Comparison of ENCODE assay signal across 8 mouse cellular contexts in the genomic region with DNA sequence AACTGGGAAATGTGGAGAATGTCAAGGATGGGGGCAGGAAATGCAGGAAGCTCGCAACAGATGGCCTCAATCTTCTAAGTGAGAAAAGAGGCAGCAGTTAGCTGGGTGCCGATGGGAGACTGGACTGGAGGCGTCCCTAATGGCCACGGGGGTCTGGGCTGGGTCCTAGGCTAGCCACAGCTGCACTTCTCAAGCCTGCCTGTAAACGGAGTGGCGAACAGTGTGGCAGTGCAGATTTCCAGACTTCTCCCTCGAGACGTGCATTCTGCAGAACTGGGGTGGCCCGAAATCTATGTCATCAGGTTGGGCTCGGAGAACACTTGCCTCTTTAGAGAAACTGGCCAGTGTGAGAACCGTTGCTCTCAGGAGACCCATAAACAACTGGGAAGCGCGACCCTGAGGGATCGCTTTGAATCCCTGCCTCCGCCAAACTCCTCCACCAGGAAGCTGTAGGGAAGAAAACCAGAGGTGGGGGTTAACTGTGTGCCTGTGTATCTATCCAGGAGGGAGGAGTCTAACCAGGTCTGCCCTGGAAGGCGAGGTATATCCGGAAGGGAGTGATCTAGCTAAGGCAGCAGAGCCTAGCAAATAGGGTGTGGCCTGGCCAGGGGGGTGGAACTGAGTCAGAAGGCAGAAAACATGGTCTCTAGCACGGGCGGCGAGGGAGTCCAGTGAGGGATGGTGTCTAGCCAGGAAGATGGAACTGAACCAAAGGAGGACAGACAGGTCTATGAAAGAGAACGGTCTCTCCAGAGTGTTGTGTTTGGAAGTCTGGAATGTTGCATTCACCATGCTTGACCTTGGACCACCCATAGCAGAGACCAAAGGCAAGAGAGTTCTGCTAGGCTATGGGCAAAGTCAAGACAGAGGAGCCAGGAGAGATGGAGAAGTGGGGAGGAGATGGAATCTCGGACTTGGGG.
A peak's percentile ranks its signal among the peaks of the same experiment; 100 is the strongest.
DNase-seq lines count a peak whose midpoint lies in the region; ATAC-seq and TF ChIP-seq lines count a peak whose summit lies in the region.

No protein-coding gene starts in this region.

- peak overlapping the region; percentile 55; the same call in 1 of the 2 replicates for H3K27ac ChIP-seq in embryonic facial prominence, embryonic 13.5 days
- peak overlapping the region; percentile 66 for H3K27ac ChIP-seq in heart, embryonic 12.5 days (ENCODE audit: poor library complexity, severe bottlenecking)
- H3K27ac ChIP-seq in kidney, embryonic 14.5 days (ENCODE audit: low read depth, low read length) = peak overlapping the region; percentile 85
- H3K27ac ChIP-seq in liver, embryonic 14.5 days = no peak overlapping the region
- peak overlapping the region; percentile 89 for H3K27ac ChIP-seq in stomach, embryonic 15.5 days

- intact Hi-C loops in left cerebral cortex, postnatal 14 days (cut with DNase I) = loop anchor here (5.0 kb wide), 3 partner anchors 490 to 585 kb away; partner anchors contain the start of genes Cage1 and Riok1

- no peak for TF ChIP-seq EP300 in liver, embryonic 14.5 days (IDR thresholded peaks at IDR 0.05; ENCODE audit: low read depth)

- ATAC-seq in embryonic facial prominence, embryonic 13.5 days (ENCODE audit: insufficient number of reproducible peaks, insufficient read depth, low FRiP score, low TSS enrichment, low read depth) = peak; percentile 75
- peak; percentile 73 for ATAC-seq in heart, embryonic 12.5 days (ENCODE audit: insufficient number of reproducible peaks, low FRiP score)
- ATAC-seq in kidney, embryonic 14.5 days (ENCODE audit: low FRiP score, low TSS enrichment) = peak; percentile 91
- peak; percentile 73 for ATAC-seq in liver, embryonic 14.5 days (ENCODE audit: insufficient read depth)
- ATAC-seq in stomach, embryonic 15.5 days (ENCODE audit: insufficient read depth, low FRiP score, low read depth) = peak; percentile 90

- H3K4me3 ChIP-seq in embryonic facial prominence, embryonic 13.5 days = peak overlapping the region; percentile 41
- H3K4me3 ChIP-seq in heart, embryonic 12.5 days = peak overlapping the region; percentile 39
- H3K4me3 ChIP-seq in kidney, embryonic 14.5 days (ENCODE audit: low read length) = peak overlapping the region; percentile 26
- H3K4me3 ChIP-seq in liver, embryonic 14.5 days (ENCODE audit: insufficient read depth in 1 of 2, low read depth in 2 of 2, low read length in 2 of 2) = peak overlapping the region; percentile 3 to 29
- no peak overlapping the region for H3K4me3 ChIP-seq in myocyte
- H3K4me3 ChIP-seq in stomach, embryonic 15.5 days (replicated peaks) = peak overlapping the region; percentile 36

- no peaks in the 10 kb centered on the region for H3K27me3 ChIP-seq in embryonic facial prominence, embryonic 13.5 days
- no peaks in the 10 kb centered on the region for H3K27me3 ChIP-seq in heart, embryonic 12.5 days (replicated peaks)
- H3K27me3 ChIP-seq in kidney, embryonic 14.5 days (ENCODE audit: control insufficient read depth, insufficient read depth, low read length) = no peaks in the 10 kb centered on the region
- H3K27me3 ChIP-seq in liver, embryonic 14.5 days (ENCODE audit: control insufficient read depth, insufficient read depth, low read length) = no peaks in the 10 kb centered on the region
- H3K27me3 ChIP-seq in myocyte (ENCODE audit: control insufficient read depth, insufficient read depth, insufficient read length) = no peaks in the 10 kb centered on the region
- H3K27me3 ChIP-seq in stomach, embryonic 15.5 days (replicated peaks) = no peaks in the 10 kb centered on the region

- H3K79me2 ChIP-seq in myocyte (ENCODE audit: control insufficient read depth, insufficient read depth) = no peaks in the 10 kb centered on the region

- TF ChIP-seq POLR2A in myocyte (IDR thresholded peaks at IDR 0.05; ENCODE audit: insufficient read length, low read depth) = no peak

- H3K36me3 ChIP-seq in embryonic facial prominence, embryonic 13.5 days = no peaks in the 10 kb centered on the region
- H3K36me3 ChIP-seq in heart, embryonic 12.5 days = no peaks in the 10 kb centered on the region
- no peaks in the 10 kb centered on the region for H3K36me3 ChIP-seq in kidney, embryonic 14.5 days (ENCODE audit: control insufficient read depth, insufficient read depth, low read length)
- H3K36me3 ChIP-seq in liver, embryonic 14.5 days (replicated peaks; ENCODE audit: control insufficient read depth, insufficient read depth, low read depth) = no peaks in the 10 kb centered on the region
- H3K36me3 ChIP-seq in myocyte (ENCODE audit: control insufficient read depth, insufficient read depth) = no peaks in the 10 kb centered on the region
- no peaks in the 10 kb centered on the region for H3K36me3 ChIP-seq in stomach, embryonic 15.5 days

- peaks cover 40% of the 10 kb centered on the region for H3K4me1 ChIP-seq in embryonic facial prominence, embryonic 13.5 days
- H3K4me1 ChIP-seq in heart, embryonic 12.5 days (replicated peaks) = peaks cover 57% of the 10 kb centered on the region
- peaks cover 45% of the 10 kb centered on the region for H3K4me1 ChIP-seq in kidney, embryonic 14.5 days (ENCODE audit: control insufficient read depth, insufficient read depth, low read length)
- peaks cover 0 to 37% of the 10 kb centered on the region in 2 experiments; a peak in 2 of 4 replicates for H3K4me1 ChIP-seq in liver, embryonic 14.5 days (replicated peaks; ENCODE audit: control insufficient read depth in 2 of 2, insufficient read depth in 2 of 2, low read length in 1 of 2)
- peaks cover 45% of the 10 kb centered on the region for H3K4me1 ChIP-seq in stomach, embryonic 15.5 days

- H3K9ac ChIP-seq in embryonic facial prominence, embryonic 13.5 days = peak overlapping the region; percentile 61
- H3K9ac ChIP-seq in heart, embryonic 12.5 days = peak overlapping the region; percentile 61
- H3K9ac ChIP-seq in kidney, embryonic 14.5 days (ENCODE audit: low read depth, low read length) = peak overlapping the region; percentile 34
- H3K9ac ChIP-seq in liver, embryonic 14.5 days (replicated peaks) = no peak overlapping the region
- 0 out of 2 replicates have a peak overlapping the region, but pooled peaks have one; percentile 11 for H3K9ac ChIP-seq in stomach, embryonic 15.5 days

- H3K4me2 ChIP-seq in embryonic facial prominence, embryonic 13.5 days = peak overlapping the region; percentile 69
- H3K4me2 ChIP-seq in heart, embryonic 12.5 days = peak overlapping the region; percentile 70
- H3K4me2 ChIP-seq in kidney, embryonic 14.5 days (replicated peaks; ENCODE audit: low read depth, low read length) = peak overlapping the region; percentile 53
- peak overlapping the region; percentile 63 for H3K4me2 ChIP-seq in liver, embryonic 14.5 days (ENCODE audit: low read depth)
- peak overlapping the region; percentile 47 for H3K4me2 ChIP-seq in myocyte (ENCODE audit: low read depth)
- peak overlapping the region; percentile 64 for H3K4me2 ChIP-seq in stomach, embryonic 15.5 days

- WGBS in embryonic facial prominence, embryonic 13.5 days = 4% methylated on average over 22 of the region's 22 CpGs
- WGBS in heart, embryonic 12.5 days = 2% methylated on average over 22 of the region's 22 CpGs
- WGBS in kidney, embryonic 14.5 days = 2% methylated on average over 22 of the region's 22 CpGs
- WGBS in liver, embryonic 14.5 days (ENCODE audit: insufficient replicate concordance) = 6% methylated on average over 22 of the region's 22 CpGs
- WGBS in stomach, embryonic 15.5 days = 4% methylated on average over 22 of the region's 22 CpGs

- H3K9me3 ChIP-seq in embryonic facial prominence, embryonic 13.5 days = no peaks in the 10 kb centered on the region
- no peaks in the 10 kb centered on the region for H3K9me3 ChIP-seq in heart, embryonic 12.5 days (replicated peaks)
- H3K9me3 ChIP-seq in kidney, embryonic 14.5 days (ENCODE audit: control insufficient read depth, low read length) = peaks cover 5% of the 10 kb centered on the region; the same call in 1 of the 2 replicates
- H3K9me3 ChIP-seq in liver, embryonic 14.5 days (ENCODE audit: control insufficient read depth, low read length) = no peaks in the 10 kb centered on the region
- no peaks in the 10 kb centered on the region for H3K9me3 ChIP-seq in stomach, embryonic 15.5 days

- H3ac ChIP-seq in myocyte (ENCODE audit: control insufficient read depth, insufficient read length) = no peak overlapping the region

- TF ChIP-seq CTCF in liver, embryonic 14.5 days (IDR thresholded peaks at IDR 0.05; ENCODE audit: low read depth) = no peak; the same call in 1 of the 2 replicates

- DNase-seq in left cerebral cortex, adult 11 months (ENCODE audit: low spot score) = peak; percentile 44
- no peak for DNase-seq in left cerebral cortex, postnatal 14 days (ENCODE audit: low spot score in 2 of 2)
- DNase-seq in liver, embryonic 14.5 days (ENCODE audit: low read depth in 3 of 3, low spot score in 3 of 3) = no peak

TF ChIP-seq in myocyte, 11 proteins besides CTCF, POLR2A, EP300 and RAD21:
- TF ChIP-seq USF1 (IDR thresholded peaks at IDR 0.05; ENCODE audit: low read depth) (no peak), E2F4 (IDR thresholded peaks at IDR 0.05; ENCODE audit: insufficient read depth) (no peak), SRF (IDR thresholded peaks at IDR 0.05; ENCODE audit: control insufficient read depth, insufficient read length, low read depth) (no peak), MYOD1 (IDR thresholded peaks at IDR 0.05; ENCODE audit: control insufficient read depth in 1 of 3, insufficient read length in 2 of 3, low read depth in 2 of 3) (no peak), MYOG (IDR thresholded peaks at IDR 0.05; ENCODE audit: control insufficient read depth in 1 of 3, insufficient read depth in 1 of 3, insufficient read length in 2 of 3, low read depth in 2 of 3) (no peak), CEBPB (IDR thresholded peaks at IDR 0.05; ENCODE audit: insufficient read depth, poor library complexity, severe bottlenecking) (no peak), TCF12 (IDR thresholded peaks at IDR 0.05; ENCODE audit: insufficient read depth, poor library complexity, severe bottlenecking) (no peak), TCF3 (IDR thresholded peaks at IDR 0.05; ENCODE audit: insufficient read length, low read depth) (no peak), POLR2AphosphoS2 (IDR thresholded peaks at IDR 0.05; ENCODE audit: insufficient read length, low read depth) (no peak), MAX (IDR thresholded peaks at IDR 0.05; ENCODE audit: low read depth) (no peak), REST (IDR thresholded peaks at IDR 0.05; ENCODE audit: insufficient read depth, insufficient read length) (no peak)
